ENCODE assay signal across 10 mouse cellular contexts in the genomic region with DNA sequence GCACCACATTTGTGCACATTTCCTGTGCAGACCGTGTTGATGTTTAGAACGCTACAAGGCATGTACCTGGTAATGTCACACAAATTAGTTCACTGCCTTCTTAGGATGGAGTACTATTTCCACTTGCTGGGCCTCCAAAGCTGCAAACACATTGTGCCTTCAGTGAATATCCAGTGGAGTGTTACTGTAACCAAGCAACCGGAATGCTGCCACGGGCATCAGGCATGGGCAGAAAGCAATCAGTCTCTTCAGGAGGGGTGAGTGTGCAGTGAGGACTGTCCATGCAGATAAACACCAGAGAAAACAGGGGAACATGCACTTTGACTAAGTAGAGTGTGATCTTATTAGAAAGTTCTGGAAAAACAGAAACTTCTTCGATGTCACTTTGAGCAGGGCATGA.
DNase-seq lines count a peak whose midpoint lies in the region; ATAC-seq and TF ChIP-seq lines count a peak whose summit lies in the region.
"Had no signal": no experiment of that assay in that cellular context is flagged by ENCODE, and none has a peak within 500 bp of the region (broad histone marks: within the 10 kb centered on the region; RNA-seq: fewer than 3 reads in every experiment).

No protein-coding gene starts in this region.

- ATAC-seq in hindbrain, embryonic 13.5 days (ENCODE audit: low FRiP score), result peak; percentile 95

- no peak for TF ChIP-seq CTCF in layer of hippocampus, adult 2 months (conservative IDR thresholded peaks at IDR 0.05)

- no peak overlapping the region for H3K9ac ChIP-seq in hindbrain, embryonic 13.5 days
- H3K9ac ChIP-seq: embryonic facial prominence, embryonic 12.5 days had no signal

- H3K27ac ChIP-seq in layer of hippocampus, adult 2 months, result no peak overlapping the region
- no peak overlapping the region for H3K27ac ChIP-seq in hindbrain, embryonic 13.5 days
- H3K27ac ChIP-seq: embryonic facial prominence, embryonic 12.5 days had no signal

- 30% methylated on average over 5 of the region's 5 CpGs for WGBS in hindbrain, embryonic 13.5 days

- peak; percentile 16 to 25 for DNase-seq in layer of hippocampus, postnatal 14 days (ENCODE audit: low spot score in 2 of 2)
- DNase-seq in layer of hippocampus, adult 2 months (ENCODE audit: low spot score in 2 of 2), result no peak
- peak; percentile 38 to 63 for DNase-seq in kidney, postnatal 4 days
- DNase-seq in retina, adult 2 months (ENCODE audit: low read depth, low spot score), result peak; percentile 11
- no peak for DNase-seq in left cerebral cortex, postnatal 25 days (ENCODE audit: low spot score in 2 of 2)
- DNase-seq in cerebellum, adult 9-11 months, result no peak
- no peak for DNase-seq in thymus, postnatal 25 days
- DNase-seq: gastrocnemius, postnatal 10 days had no signal

- H3K4me1 ChIP-seq in hindbrain, embryonic 13.5 days (replicated peaks), result peaks cover 12% of the 10 kb centered on the region
- H3K4me1 ChIP-seq: embryonic facial prominence, embryonic 12.5 days had no signal

- intact Hi-C loops in left cerebral cortex, postnatal 25 days (cut with DNase I), result no loop called here

- no peaks in the 10 kb centered on the region for H3K27me3 ChIP-seq in hindbrain, embryonic 13.5 days
- H3K27me3 ChIP-seq: embryonic facial prominence, embryonic 12.5 days had no signal

- no peaks in the 10 kb centered on the region for H3K9me3 ChIP-seq in hindbrain, embryonic 13.5 days
- H3K9me3 ChIP-seq: embryonic facial prominence, embryonic 12.5 days had no signal

- H3K36me3 ChIP-seq in hindbrain, embryonic 13.5 days, result no peaks in the 10 kb centered on the region
- H3K36me3 ChIP-seq: embryonic facial prominence, embryonic 12.5 days had no signal

- no peak overlapping the region; the same call in 1 of the 2 replicates for H3K4me2 ChIP-seq in hindbrain, embryonic 13.5 days
- H3K4me2 ChIP-seq: embryonic facial prominence, embryonic 12.5 days had no signal

- no peak overlapping the region for H3K4me3 ChIP-seq in layer of hippocampus, adult 2 months
- H3K4me3 ChIP-seq in hindbrain, embryonic 13.5 days, result no peak overlapping the region
- H3K4me3 ChIP-seq: embryonic facial prominence, embryonic 12.5 days had no signal

Comparison
In these comparisons a context has a peak if more than half of its experiments do, and no peak if none do; other contexts are left out.
1. DNase-seq: peak in layer of hippocampus, postnatal 14 days (2 of 2), kidney, postnatal 4 days (2 of 2) and retina, adult 2 months (single experiment); none in layer of hippocampus, adult 2 months (0 of 2), left cerebral cortex, postnatal 25 days (0 of 2), cerebellum, adult 9-11 months (single experiment) and thymus, postnatal 25 days (single experiment).